Mouse (Mus musculus) heart, embryonic 12.5 days (tissue): ENCODE results near the gene Tusc2. TPM values are rescaled to one million over a fixed set of nuclear protein-coding genes. Genes with fewer than 3 reads are reported as not detected.

ENCODE experiments used
- ATAC-seq: fragments of 200-750 bp; cut with Nextera tagmentation; 2 replicates; pipeline ENCODE4 v1.8.0; 2017; ENCODE audit warnings: moderate TSS enrichment, moderate library complexity; ENCODE audit not compliant: insufficient number of reproducible peaks, low FRiP score
- H3K27ac ChIP-seq: fragments of 300-500 bp; sonication (generic); 2 replicates; pipeline ENCODE4 v1.5.1; 2016; ENCODE audit warnings: mild to moderate bottlenecking, moderate library complexity; ENCODE audit not compliant: poor library complexity, severe bottlenecking
- H3K27me3 ChIP-seq: fragments of 300-500 bp; sonication (generic); replicated peaks from 2 replicates; pipeline ENCODE4 v1.6.1; 2016; ENCODE audit warnings: mild to moderate bottlenecking, moderate library complexity
- H3K36me3 ChIP-seq: fragments of 300-500 bp; sonication (generic); 2 replicates; pipeline ENCODE4 v1.6.1; 2016; ENCODE audit warnings: mild to moderate bottlenecking, moderate library complexity
- H3K4me1 ChIP-seq: fragments of 300-500 bp; sonication (generic); replicated peaks from 2 replicates; pipeline ENCODE4 v1.6.1; 2016; ENCODE audit warnings: mild to moderate bottlenecking
- H3K4me2 ChIP-seq: fragments of 300-500 bp; sonication (generic); 2 replicates; pipeline ENCODE4 v1.6.1; 2016; ENCODE audit warnings: mild to moderate bottlenecking, moderate library complexity
- H3K4me3 ChIP-seq: fragments of 300-500 bp; sonication (generic); 2 replicates; pipeline ENCODE4 v1.5.1; 2016; ENCODE audit warnings: mild to moderate bottlenecking
- H3K9ac ChIP-seq: fragments of 300-500 bp; sonication (generic); 2 replicates; pipeline ENCODE4 v1.6.1; 2016; ENCODE audit warnings: mild to moderate bottlenecking, moderate library complexity
- H3K9me3 ChIP-seq: fragments of 300-500 bp; sonication (generic); replicated peaks from 2 replicates; pipeline ENCODE4 v1.6.1; 2016; ENCODE audit warnings: mild to moderate bottlenecking, moderate library complexity
- WGBS: fragments of 180-500 bp; shearing (Covaris S2); methylation state at CpG from one replicate; pipeline ENCODE4 v1.1.7; 2016; 5-methylcytosine and 5-hydroxymethylcytosine counted together
- polyA plus RNA-seq: library from polyadenylated mRNA; unstranded; fragments of >200 nt; fragmentation: Nextera tagmentation; extraction: Ambion mirVana; gene quantifications from 2 replicates; pipeline ENCODE4 v1.2.1, GENCODE M21; 2016

Tusc2 gene
- polyA plus RNA-seq, 1 experiment from 2014 or later, result 61.4 TPM

DNA sequence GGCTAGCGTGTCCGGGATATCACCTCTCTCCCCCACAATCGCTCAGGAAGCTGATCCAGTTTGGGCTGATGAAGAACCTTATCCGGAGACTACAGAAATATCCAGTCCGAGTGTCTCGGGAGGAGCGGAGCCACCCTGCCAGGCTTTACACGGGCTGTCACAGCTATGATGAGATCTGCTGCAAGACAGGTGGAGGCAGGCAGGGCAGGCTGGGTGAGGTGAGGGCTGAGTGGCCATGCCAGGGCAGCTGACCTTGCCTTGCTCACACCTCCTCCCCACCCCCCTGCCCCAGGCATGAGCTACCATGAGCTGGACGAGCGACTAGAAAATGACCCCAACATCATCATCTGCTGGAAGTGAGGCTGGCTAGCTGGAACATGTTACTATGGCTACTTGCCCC is 17.9 kb upstream of the Tusc2 start:
- no peak overlapping the region for H3K4me3 ChIP-seq
- H3K27ac ChIP-seq, result no peak overlapping the region
- peaks cover 21% of the 10 kb centered on the region for H3K36me3 ChIP-seq
- no peak overlapping the region for H3K4me2 ChIP-seq
- no peak overlapping the region for H3K9ac ChIP-seq
- peaks cover 29% of the 10 kb centered on the region for H3K4me1 ChIP-seq
- 86% methylated on average over 10 of the region's 10 CpGs for WGBS
- ATAC-seq, result no peak
- H3K27me3 ChIP-seq, result peaks cover 25% of the 10 kb centered on the region
- H3K9me3 ChIP-seq, result no peaks in the 10 kb centered on the region

- Histone ChIP-seq H3K4me2 (no peak overlapping the region), H3K4me1 (peaks cover 30% of the 10 kb centered on the region)
Measured at GRCm38 (mm10) chr9:107545602-107546001, 17.5 kb upstream of the Tusc2 start.

DNA sequence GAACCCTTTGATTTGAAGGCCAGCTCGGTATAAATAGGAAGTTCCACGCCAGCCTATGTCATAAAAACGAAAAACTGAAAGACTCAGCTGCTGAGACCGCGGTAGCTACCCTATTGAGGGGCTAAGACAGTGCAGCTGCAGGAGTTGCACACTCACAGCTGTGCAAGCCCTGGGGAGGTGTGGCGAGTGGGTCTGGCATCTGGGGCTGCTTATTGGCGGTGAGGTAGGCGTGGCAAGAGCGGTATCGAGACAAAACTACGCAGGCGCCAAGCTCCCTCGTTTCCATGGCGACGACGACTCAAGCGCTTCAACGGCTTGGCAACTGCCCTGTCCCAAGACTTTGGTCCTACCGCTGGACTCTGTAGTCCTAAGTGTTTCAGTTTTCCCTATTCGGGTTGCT is 16.0 kb upstream of the Tusc2 start, which contains the start of gene Zmynd10:
Gene Zmynd10 (plus strand): TSS at position 273 of the 400 bp plus-strand sequence.
- peak; percentile 67 for ATAC-seq
- H3K9me3 ChIP-seq, result no peaks in the 10 kb centered on the region
- peak within 1 kb of the TSS; percentile 2; the same call in 1 of the 2 replicates for H3K4me3 ChIP-seq
- 5% methylated on average over 20 of the region's 20 CpGs for WGBS
- no peak within 1 kb of the TSS; the same call in 1 of the 2 replicates for H3K9ac ChIP-seq
- peak within 1 kb of the TSS; percentile 49 for H3K4me2 ChIP-seq
- H3K4me1 ChIP-seq, result peaks cover 37% of the 10 kb centered on the region
- H3K27me3 ChIP-seq, result peaks cover 31% of the 10 kb centered on the region
- peaks cover 21% of the 10 kb centered on the region for H3K36me3 ChIP-seq
- no peak within 1 kb of the TSS for H3K27ac ChIP-seq

More at GRCm38 (mm10) chr9:107545602-107546001, 17.5 kb upstream of the Tusc2 start:
- 11% methylated on average over 3 of the region's 3 CpGs for WGBS
- Histone ChIP-seq H3K27me3 (peaks cover 29% of the 10 kb centered on the region), H3K36me3 (peaks cover 21% of the 10 kb centered on the region), H3K4me3 (no peak overlapping the region), H3K27ac (no peak overlapping the region), H3K9me3 (no peaks in the 10 kb centered on the region), H3K9ac (no peak overlapping the region)
- no peak for ATAC-seq

DNA sequence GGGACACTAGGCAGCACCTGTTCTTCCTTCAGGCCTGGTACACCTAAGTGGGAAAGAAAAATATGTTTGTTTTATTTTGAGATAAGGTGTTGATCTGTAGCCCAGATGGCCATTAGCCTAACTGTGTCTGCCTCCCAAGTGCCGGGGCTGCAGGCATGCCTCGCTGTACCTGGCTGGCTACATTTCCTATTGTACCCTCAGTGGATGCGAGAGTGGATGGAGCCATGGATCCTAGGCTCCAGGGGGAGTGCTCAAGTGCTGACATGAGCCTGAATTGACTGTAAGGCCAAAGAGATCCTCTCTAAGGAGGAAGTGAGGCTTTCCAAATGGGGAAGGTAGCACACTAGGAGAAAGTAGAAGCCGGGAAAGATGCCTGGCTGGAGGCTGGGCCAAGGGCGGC is 15.1 kb upstream of the Tusc2 start:
- 75% methylated on average over 5 of the region's 5 CpGs for WGBS
- Histone ChIP-seq H3K9me3 (no peaks in the 10 kb centered on the region), H3K4me1 (peaks cover 39% of the 10 kb centered on the region), H3K27ac (no peak overlapping the region), H3K4me2 (no peak overlapping the region), H3K27me3 (peaks cover 31% of the 10 kb centered on the region), H3K36me3 (peaks cover 21% of the 10 kb centered on the region), H3K4me3 (no peak overlapping the region), H3K9ac (no peak overlapping the region)
- no peak for ATAC-seq

DNA sequence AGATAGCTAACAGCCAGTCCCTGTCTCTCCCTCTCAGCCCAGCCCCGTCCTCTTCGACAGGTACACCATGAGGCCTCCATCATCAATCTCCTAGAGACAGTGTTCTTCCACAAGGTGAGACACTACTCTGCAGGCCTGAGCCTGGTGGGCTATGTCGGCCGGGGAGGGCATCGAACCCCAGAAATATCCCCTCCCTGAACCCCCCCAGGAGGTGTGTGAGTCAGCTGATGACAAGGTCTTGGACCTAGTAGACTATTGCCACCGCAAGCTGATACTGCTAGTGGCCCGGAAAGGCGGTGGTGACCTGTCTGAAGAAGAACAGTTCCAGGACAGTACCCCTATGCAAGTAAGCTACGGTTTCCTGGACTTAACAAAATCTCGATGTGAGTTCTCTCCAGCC is 14.2 kb upstream of the Tusc2 start:
- 85% methylated on average over 10 of the region's 10 CpGs for WGBS

GRCm38 (mm10) chr9:107549297-107550074 is 13.6 kb upstream of the Tusc2 start:
- Histone ChIP-seq H3K27me3 (peaks cover 31% of the 10 kb centered on the region), H3K4me1 (peaks cover 47% of the 10 kb centered on the region), H3K4me2 (no peak overlapping the region), H3K27ac (no peak overlapping the region), H3K36me3 (peaks cover 9% of the 10 kb centered on the region), H3K9ac (no peak overlapping the region), H3K9me3 (no peaks in the 10 kb centered on the region), H3K4me3 (no peak overlapping the region)
- no peak for ATAC-seq
- WGBS, result 79% methylated on average over 20 of the region's 20 CpGs

More for the DNA sequence above, 14.2 kb upstream of the Tusc2 start:
- peaks cover 45% of the 10 kb centered on the region for H3K4me1 ChIP-seq
- H3K27ac ChIP-seq, result no peak overlapping the region
- no peak overlapping the region for H3K4me2 ChIP-seq
- H3K27me3 ChIP-seq, result peaks cover 31% of the 10 kb centered on the region
- no peak for ATAC-seq
- H3K9ac ChIP-seq, result no peak overlapping the region
- H3K4me3 ChIP-seq, result no peak overlapping the region
- H3K9me3 ChIP-seq, result no peaks in the 10 kb centered on the region
- H3K36me3 ChIP-seq, result peaks cover 16% of the 10 kb centered on the region

GRCm38 (mm10) chr9:107550491-107551116 is 12.5 kb upstream of the Tusc2 start:
- Histone ChIP-seq H3K4me1 (peaks cover 48% of the 10 kb centered on the region), H3K27ac (no peak overlapping the region), H3K4me2 (peak overlapping the region; percentile 94), H3K4me3 (peak overlapping the region; percentile 56), H3K9me3 (no peaks in the 10 kb centered on the region), H3K27me3 (peaks cover 31% of the 10 kb centered on the region), H3K36me3 (no peaks in the 10 kb centered on the region), H3K9ac (peak overlapping the region; percentile 81; the same call in 1 of the 2 replicates)
- ATAC-seq, result no peak
- WGBS, result 32% methylated on average over 23 of the region's 23 CpGs

GRCm38 (mm10) chr9:107551117-107551889 is 11.8 kb upstream of the Tusc2 start, which contains the start of gene Rassf1:
TSS of gene Rassf1 (plus strand) at chr9:107551555.
- H3K27ac ChIP-seq, result peak within 1 kb of the TSS; percentile 14; the same call in 1 of the 2 replicates
- H3K9ac ChIP-seq, result peak within 1 kb of the TSS; percentile 81
- H3K27me3 ChIP-seq, result peaks cover 31% of the 10 kb centered on the region
- H3K4me3 ChIP-seq, result peak within 1 kb of the TSS; percentile 56
- peak; percentile 33; the same call in 1 of the 2 replicates for ATAC-seq
- peak within 1 kb of the TSS; percentile 94 for H3K4me2 ChIP-seq
- peaks cover under 1% of the 10 kb centered on the region; the same call in 1 of the 2 replicates for H3K36me3 ChIP-seq
- H3K4me1 ChIP-seq, result peaks cover 55% of the 10 kb centered on the region
- H3K9me3 ChIP-seq, result no peaks in the 10 kb centered on the region
- WGBS, result 1% methylated on average over 63 of the region's 63 CpGs

DNA sequence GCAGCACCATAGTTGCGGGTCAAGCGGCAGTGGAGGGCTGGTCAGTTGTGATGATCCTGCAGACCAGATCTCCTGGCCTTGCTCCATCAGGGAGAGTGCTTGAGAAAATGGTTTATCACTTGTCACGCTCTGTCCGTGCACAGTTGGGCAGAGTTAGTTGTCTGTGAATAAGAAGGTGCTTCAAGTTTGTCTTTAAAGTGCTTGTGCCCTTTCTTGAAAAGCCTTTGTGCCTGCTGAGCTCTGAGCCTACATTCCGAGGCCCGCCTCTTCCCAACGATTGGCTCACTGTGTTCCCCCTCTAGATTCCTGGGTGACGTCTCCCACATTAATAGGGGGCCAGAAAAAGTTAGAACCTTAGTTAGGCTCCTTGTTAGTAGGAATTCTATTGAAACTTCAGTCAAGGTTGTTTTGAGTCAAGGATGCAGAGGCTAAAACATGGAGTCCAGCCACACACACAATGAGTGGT is 11.1 kb upstream of the Tusc2 start:
- Histone ChIP-seq H3K9ac (peak overlapping the region; percentile 81), H3K4me2 (peak overlapping the region; percentile 94), H3K27me3 (peaks cover 31% of the 10 kb centered on the region), H3K27ac (0 out of 2 replicates have a peak overlapping the region, but pooled peaks have one; percentile 14), H3K4me3 (peak overlapping the region; percentile 56), H3K36me3 (peaks cover 7% of the 10 kb centered on the region), H3K4me1 (peaks cover 57% of the 10 kb centered on the region), H3K9me3 (no peaks in the 10 kb centered on the region)
- whole genome bisulfite sequencing, result 12% methylated on average over 8 of the region's 8 CpGs
- ATAC-seq, result no peak

DNA sequence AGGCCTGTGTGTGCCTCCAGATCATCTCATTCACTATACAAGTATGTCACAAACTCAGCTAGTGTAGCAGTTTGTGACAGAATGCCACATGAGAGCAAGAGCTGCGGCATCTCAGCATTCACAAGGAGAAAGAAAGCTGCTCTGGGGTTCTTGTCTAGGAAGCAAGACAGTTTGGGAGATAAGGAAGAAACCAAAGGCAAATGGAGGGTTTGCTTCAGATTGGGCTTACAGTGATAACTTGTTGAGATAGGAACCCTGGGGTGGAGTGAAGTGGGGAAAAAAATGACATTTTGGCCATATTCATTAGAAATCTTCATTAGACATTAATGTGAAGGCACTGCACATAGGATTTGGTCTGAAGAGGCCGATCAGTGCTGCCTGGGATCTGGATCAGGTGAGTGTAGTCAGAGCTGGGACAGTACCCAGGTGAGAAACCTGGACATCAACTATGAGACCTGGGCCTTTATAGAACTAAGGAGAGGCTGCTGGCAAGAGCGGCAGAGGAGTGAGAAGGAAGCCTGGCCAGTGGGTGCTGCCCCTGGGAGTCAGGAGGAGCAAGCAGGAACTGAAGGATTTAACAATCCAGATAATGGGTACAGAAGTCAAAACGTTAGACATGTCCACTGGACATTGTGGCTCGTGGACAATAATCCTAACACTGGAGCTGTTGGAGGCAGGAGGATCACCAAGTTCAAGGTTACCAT is 10.2 kb upstream of the Tusc2 start:
- Histone ChIP-seq H3K9ac (no peak overlapping the region), H3K9me3 (no peaks in the 10 kb centered on the region), H3K27me3 (peaks cover 29% of the 10 kb centered on the region), H3K4me2 (peak overlapping the region; percentile 94), H3K36me3 (peaks cover 16% of the 10 kb centered on the region), H3K27ac (no peak overlapping the region), H3K4me3 (0 out of 2 replicates have a peak overlapping the region, but pooled peaks have one; percentile 56), H3K4me1 (peaks cover 56% of the 10 kb centered on the region)
- ATAC-seq, result no peak
- 75% methylated on average over 5 of the region's 5 CpGs for WGBS
